Mouse (Mus musculus): ENCODE results near the gene Crim1. TPM values are rescaled to one million over a fixed set of nuclear protein-coding genes. Genes with fewer than 3 reads are reported as not detected.

Crim1 gene
- polyA plus RNA-seq, 1 experiment from 2014 or later: 5.8 TPM

- H3K4me3 ChIP-seq (ENCODE audit: low read depth, low read length): no peak overlapping the region
- no peaks in the 10 kb centered on the region for H3K9me3 ChIP-seq (ENCODE audit: control insufficient read depth, low read length)
- H3K27ac ChIP-seq (ENCODE audit: low read depth, low read length): no peak overlapping the region
- no peak overlapping the region for H3K9ac ChIP-seq (ENCODE audit: low read depth, low read length)
- H3K4me2 ChIP-seq (replicated peaks; ENCODE audit: low read depth, low read length): no peak overlapping the region
- H3K27me3 ChIP-seq (ENCODE audit: control insufficient read depth, insufficient read depth, low read length): no peaks in the 10 kb centered on the region
- H3K36me3 ChIP-seq (ENCODE audit: control insufficient read depth, insufficient read depth, low read length): no peaks in the 10 kb centered on the region
- no peaks in the 10 kb centered on the region for H3K4me1 ChIP-seq (replicated peaks; ENCODE audit: control insufficient read depth, insufficient read depth, low read length)
- 56% methylated on average over 11 of the region's 11 CpGs for WGBS
- ATAC-seq (ENCODE audit: low FRiP score) (no peak), DNase-seq (ENCODE audit: low spot score) (no peak)
Measured at GRCm38 (mm10) chr17:78379730-78380245, 179.7 kb downstream of the Crim1 start.

- no peak overlapping the region for H3K27ac ChIP-seq (ENCODE audit: low read depth, low read length)
- ATAC-seq (ENCODE audit: low FRiP score) (no peak), DNase-seq (ENCODE audit: low spot score) (no peak)
- H3K4me1 ChIP-seq (replicated peaks; ENCODE audit: control insufficient read depth, insufficient read depth, low read length): no peaks in the 10 kb centered on the region
- H3K9ac ChIP-seq (ENCODE audit: low read depth, low read length): no peak overlapping the region
- WGBS: 96% methylated on average over 3 of the region's 3 CpGs
- no peaks in the 10 kb centered on the region for H3K27me3 ChIP-seq (ENCODE audit: control insufficient read depth, insufficient read depth, low read length)
- H3K4me3 ChIP-seq (ENCODE audit: low read depth, low read length): no peak overlapping the region
- no peaks in the 10 kb centered on the region for H3K36me3 ChIP-seq (ENCODE audit: control insufficient read depth, insufficient read depth, low read length)
- no peaks in the 10 kb centered on the region for H3K9me3 ChIP-seq (ENCODE audit: control insufficient read depth, low read length)
- H3K4me2 ChIP-seq (replicated peaks; ENCODE audit: low read depth, low read length): no peak overlapping the region
Measured at GRCm38 (mm10) chr17:78382321-78382720, 182.3 kb downstream of the Crim1 start.

- Histone ChIP-seq H3K9ac (ENCODE audit: low read depth, low read length) (no peak overlapping the region), H3K4me3 (ENCODE audit: low read depth, low read length) (no peak overlapping the region), H3K4me1 (replicated peaks; ENCODE audit: control insufficient read depth, insufficient read depth, low read length) (no peaks in the 10 kb centered on the region), H3K4me2 (replicated peaks; ENCODE audit: low read depth, low read length) (no peak overlapping the region), H3K27ac (ENCODE audit: low read depth, low read length) (no peak overlapping the region), H3K36me3 (ENCODE audit: control insufficient read depth, insufficient read depth, low read length) (no peaks in the 10 kb centered on the region), H3K27me3 (ENCODE audit: control insufficient read depth, insufficient read depth, low read length) (no peaks in the 10 kb centered on the region), H3K9me3 (ENCODE audit: control insufficient read depth, low read length) (no peaks in the 10 kb centered on the region)
- ATAC-seq (ENCODE audit: low FRiP score): no peak
- DNase-seq (ENCODE audit: low spot score): no peak
- WGBS: 80% methylated on average over 9 of the region's 9 CpGs
Measured at GRCm38 (mm10) chr17:78387665-78388064, 187.6 kb downstream of the Crim1 start.

GRCm38 (mm10) chr17:78388101-78388847, 188.2 kb downstream of the Crim1 start:
- H3K36me3 ChIP-seq (ENCODE audit: control insufficient read depth, insufficient read depth, low read length): no peaks in the 10 kb centered on the region
- no peaks in the 10 kb centered on the region for H3K4me1 ChIP-seq (replicated peaks; ENCODE audit: control insufficient read depth, insufficient read depth, low read length)
- H3K4me2 ChIP-seq (replicated peaks; ENCODE audit: low read depth, low read length): no peak overlapping the region

GRCm38 (mm10) chr17:78389573-78389972, 189.5 kb downstream of the Crim1 start:
- Histone ChIP-seq H3K27ac (ENCODE audit: low read depth, low read length) (no peak overlapping the region), H3K9me3 (ENCODE audit: control insufficient read depth, low read length) (no peaks in the 10 kb centered on the region), H3K9ac (ENCODE audit: low read depth, low read length) (no peak overlapping the region), H3K27me3 (ENCODE audit: control insufficient read depth, insufficient read depth, low read length) (no peaks in the 10 kb centered on the region), H3K4me1 (replicated peaks; ENCODE audit: control insufficient read depth, insufficient read depth, low read length) (no peaks in the 10 kb centered on the region), H3K36me3 (ENCODE audit: control insufficient read depth, insufficient read depth, low read length) (no peaks in the 10 kb centered on the region), H3K4me2 (replicated peaks; ENCODE audit: low read depth, low read length) (no peak overlapping the region), H3K4me3 (ENCODE audit: low read depth, low read length) (no peak overlapping the region)
- ATAC-seq (ENCODE audit: low FRiP score): no peak
- WGBS: 96% methylated on average over 5 of the region's 5 CpGs
- no peak for DNase-seq (ENCODE audit: low spot score)

More at GRCm38 (mm10) chr17:78388101-78388847, 188.2 kb downstream of the Crim1 start:
- Histone ChIP-seq H3K27me3 (ENCODE audit: control insufficient read depth, insufficient read depth, low read length) (no peaks in the 10 kb centered on the region), H3K27ac (ENCODE audit: low read depth, low read length) (no peak overlapping the region), H3K9ac (ENCODE audit: low read depth, low read length) (no peak overlapping the region), H3K4me3 (ENCODE audit: low read depth, low read length) (no peak overlapping the region), H3K9me3 (ENCODE audit: control insufficient read depth, low read length) (no peaks in the 10 kb centered on the region)
- ATAC-seq (ENCODE audit: low FRiP score) (no peak), DNase-seq (ENCODE audit: low spot score) (no peak)
- 87% methylated on average over 9 of the region's 9 CpGs for WGBS

- Histone ChIP-seq H3K27ac (ENCODE audit: low read depth, low read length) (no peak overlapping the region), H3K27me3 (ENCODE audit: control insufficient read depth, insufficient read depth, low read length) (no peaks in the 10 kb centered on the region), H3K36me3 (ENCODE audit: control insufficient read depth, insufficient read depth, low read length) (no peaks in the 10 kb centered on the region), H3K9ac (ENCODE audit: low read depth, low read length) (no peak overlapping the region), H3K4me2 (replicated peaks; ENCODE audit: low read depth, low read length) (no peak overlapping the region), H3K4me3 (ENCODE audit: low read depth, low read length) (no peak overlapping the region), H3K9me3 (ENCODE audit: control insufficient read depth, low read length) (no peaks in the 10 kb centered on the region), H3K4me1 (replicated peaks; ENCODE audit: control insufficient read depth, insufficient read depth, low read length) (no peaks in the 10 kb centered on the region)
- ATAC-seq (ENCODE audit: low FRiP score) (no peak), DNase-seq (ENCODE audit: low spot score) (no peak)
- 90% methylated on average over 9 of the region's 9 CpGs for WGBS
Measured at GRCm38 (mm10) chr17:78392401-78393087, 192.5 kb downstream of the Crim1 start.

- Histone ChIP-seq H3K4me1 (replicated peaks; ENCODE audit: control insufficient read depth, insufficient read depth, low read length) (no peaks in the 10 kb centered on the region), H3K9ac (ENCODE audit: low read depth, low read length) (no peak overlapping the region), H3K9me3 (ENCODE audit: control insufficient read depth, low read length) (no peaks in the 10 kb centered on the region), H3K4me2 (replicated peaks; ENCODE audit: low read depth, low read length) (no peak overlapping the region), H3K27ac (ENCODE audit: low read depth, low read length) (no peak overlapping the region), H3K4me3 (ENCODE audit: low read depth, low read length) (no peak overlapping the region), H3K36me3 (ENCODE audit: control insufficient read depth, insufficient read depth, low read length) (no peaks in the 10 kb centered on the region), H3K27me3 (ENCODE audit: control insufficient read depth, insufficient read depth, low read length) (no peaks in the 10 kb centered on the region)
- ATAC-seq (ENCODE audit: low FRiP score) (no peak), DNase-seq (ENCODE audit: low spot score) (no peak)
- 84% methylated on average over 12 of the region's 12 CpGs for WGBS
Measured at GRCm38 (mm10) chr17:78400130-78400840, 200.2 kb downstream of the Crim1 start.

GRCm38 (mm10) chr17:78401311-78401710, 201.3 kb downstream of the Crim1 start:
- no peak overlapping the region for H3K9ac ChIP-seq (ENCODE audit: low read depth, low read length)
- H3K4me3 ChIP-seq (ENCODE audit: low read depth, low read length): no peak overlapping the region
- H3K27me3 ChIP-seq (ENCODE audit: control insufficient read depth, insufficient read depth, low read length): no peaks in the 10 kb centered on the region
- ATAC-seq (ENCODE audit: low FRiP score) (no peak), DNase-seq (ENCODE audit: low spot score) (no peak)
- no peak overlapping the region for H3K4me2 ChIP-seq (replicated peaks; ENCODE audit: low read depth, low read length)
- H3K4me1 ChIP-seq (replicated peaks; ENCODE audit: control insufficient read depth, insufficient read depth, low read length): no peaks in the 10 kb centered on the region
- no peaks in the 10 kb centered on the region for H3K36me3 ChIP-seq (ENCODE audit: control insufficient read depth, insufficient read depth, low read length)
- no peaks in the 10 kb centered on the region for H3K9me3 ChIP-seq (ENCODE audit: control insufficient read depth, low read length)
- no peak overlapping the region for H3K27ac ChIP-seq (ENCODE audit: low read depth, low read length)
- 82% methylated on average over 6 of the region's 6 CpGs for WGBS
